Mouse (Mus musculus): ENCODE measurements around the gene Ppp2r3c. TPM values are rescaled to one million over a fixed set of nuclear protein-coding genes. Genes with fewer than 3 reads are reported as not detected.

Gene Ppp2r3c
- polyA plus RNA-seq, 1 experiment: 28.3 TPM

- Histone ChIP-seq H3K9ac (ENCODE audit: low read depth, poor library complexity, severe bottlenecking) (no peak overlapping the region), H3K36me3 (ENCODE audit: control insufficient read depth, insufficient read depth, low read length, poor library complexity, severe bottlenecking) (no peaks in the 10 kb centered on the region; the same call in none of the 2 replicates), H3K9me3 (replicated peaks; ENCODE audit: control insufficient read depth, insufficient read depth, low read length, poor library complexity, severe bottlenecking) (no peaks in the 10 kb centered on the region), H3K27ac (ENCODE audit: insufficient read depth, low read length) (no peak overlapping the region), H3K27me3 (ENCODE audit: control insufficient read depth, insufficient read depth, low read length, poor library complexity, severe bottlenecking) (no peaks in the 10 kb centered on the region), H3K4me1 (ENCODE audit: control insufficient read depth, insufficient read depth, low read length) (peaks cover 4% of the 10 kb centered on the region), H3K4me3 (ENCODE audit: low read depth, low read length) (peak overlapping the region; percentile 10; the same call in 1 of the 2 replicates)
- no peak for TF ChIP-seq POLR2A (IDR thresholded peaks at IDR 0.05; ENCODE audit: insufficient read depth, low read length)
- TF ChIP-seq CTCF (IDR thresholded peaks at IDR 0.05; ENCODE audit: low read depth, low read length): no peak
- TF ChIP-seq EP300 (IDR thresholded peaks at IDR 0.05; ENCODE audit: insufficient read depth, low read depth, low read length): no peak
Observed at GRCm38 (mm10) chr12:55311841-55312240, 9.0 kb upstream of the Ppp2r3c start.

GRCm38 (mm10) chr12:55309501-55309900, 6.7 kb upstream of the Ppp2r3c start:
- Histone ChIP-seq H3K36me3 (ENCODE audit: control insufficient read depth, insufficient read depth, low read length, poor library complexity, severe bottlenecking) (no peaks in the 10 kb centered on the region; the same call in 1 of the 2 replicates), H3K4me1 (ENCODE audit: control insufficient read depth, insufficient read depth, low read length) (peaks cover 4% of the 10 kb centered on the region), H3K27me3 (ENCODE audit: control insufficient read depth, insufficient read depth, low read length, poor library complexity, severe bottlenecking) (no peaks in the 10 kb centered on the region), H3K9me3 (replicated peaks; ENCODE audit: control insufficient read depth, insufficient read depth, low read length, poor library complexity, severe bottlenecking) (no peaks in the 10 kb centered on the region), H3K27ac (ENCODE audit: insufficient read depth, low read length) (no peak overlapping the region), H3K9ac (ENCODE audit: low read depth, poor library complexity, severe bottlenecking) (no peak overlapping the region), H3K4me3 (ENCODE audit: low read depth, low read length) (no peak overlapping the region)
- TF ChIP-seq EP300 (IDR thresholded peaks at IDR 0.05; ENCODE audit: insufficient read depth, low read depth, low read length) (no peak), CTCF (IDR thresholded peaks at IDR 0.05; ENCODE audit: low read depth, low read length) (no peak), POLR2A (IDR thresholded peaks at IDR 0.05; ENCODE audit: insufficient read depth, low read length) (no peak)

DNA sequence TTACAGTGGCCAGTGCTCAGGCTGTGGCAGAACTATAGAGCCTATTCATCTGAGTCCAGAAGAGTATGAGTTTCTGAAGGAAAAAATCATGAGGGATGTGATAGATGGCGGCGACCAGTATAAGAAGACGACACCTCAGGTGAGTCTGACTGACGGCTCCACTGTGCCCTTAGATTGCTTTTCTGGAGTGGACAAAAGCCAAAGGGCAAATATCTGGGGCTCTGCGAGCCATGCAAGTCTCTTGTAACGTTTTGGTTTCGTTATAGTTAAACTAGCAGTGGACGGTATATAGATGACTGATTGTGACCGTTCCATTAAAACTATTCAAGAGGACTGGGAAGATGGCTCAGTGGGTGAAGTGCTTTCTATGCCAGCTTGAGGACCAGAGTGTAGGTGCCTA, 5.9 kb upstream of the Ppp2r3c start:
- Histone ChIP-seq H3K27me3 (ENCODE audit: control insufficient read depth, insufficient read depth, low read length, poor library complexity, severe bottlenecking) (no peaks in the 10 kb centered on the region), H3K36me3 (ENCODE audit: control insufficient read depth, insufficient read depth, low read length, poor library complexity, severe bottlenecking) (no peaks in the 10 kb centered on the region; the same call in 1 of the 2 replicates)

DNA sequence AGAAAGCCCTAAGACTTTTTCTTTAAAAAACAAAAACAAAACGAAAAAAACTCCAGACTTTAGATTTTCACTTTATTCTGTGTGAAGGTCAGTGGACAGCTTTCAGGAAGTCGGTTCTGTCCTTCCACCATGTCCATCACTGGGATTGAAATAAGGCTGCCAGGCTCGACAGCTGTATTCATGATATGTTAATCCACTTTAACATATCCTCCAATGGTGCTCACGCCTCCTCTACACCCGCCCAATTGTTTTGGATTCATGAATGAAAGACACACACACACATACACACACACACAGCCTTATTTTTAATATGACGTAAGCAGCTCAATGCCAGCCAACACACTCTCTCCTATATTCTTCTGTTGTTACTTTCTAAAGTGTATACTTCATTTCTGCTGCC, 4.8 kb upstream of the Ppp2r3c start:
- no peak overlapping the region for H3K4me3 ChIP-seq (ENCODE audit: low read depth, low read length)

More for the DNA sequence above, 5.9 kb upstream of the Ppp2r3c start:
- H3K4me3 ChIP-seq (ENCODE audit: low read depth, low read length): no peak overlapping the region
- peaks cover 4% of the 10 kb centered on the region for H3K4me1 ChIP-seq (ENCODE audit: control insufficient read depth, insufficient read depth, low read length)
- no peak for TF ChIP-seq EP300 (IDR thresholded peaks at IDR 0.05; ENCODE audit: insufficient read depth, low read depth, low read length)
- TF ChIP-seq POLR2A (IDR thresholded peaks at IDR 0.05; ENCODE audit: insufficient read depth, low read length): no peak
- no peak for TF ChIP-seq CTCF (IDR thresholded peaks at IDR 0.05; ENCODE audit: low read depth, low read length)
- no peaks in the 10 kb centered on the region for H3K9me3 ChIP-seq (replicated peaks; ENCODE audit: control insufficient read depth, insufficient read depth, low read length, poor library complexity, severe bottlenecking)
- H3K27ac ChIP-seq (ENCODE audit: insufficient read depth, low read length): no peak overlapping the region
- H3K9ac ChIP-seq (ENCODE audit: low read depth, poor library complexity, severe bottlenecking): no peak overlapping the region

DNA sequence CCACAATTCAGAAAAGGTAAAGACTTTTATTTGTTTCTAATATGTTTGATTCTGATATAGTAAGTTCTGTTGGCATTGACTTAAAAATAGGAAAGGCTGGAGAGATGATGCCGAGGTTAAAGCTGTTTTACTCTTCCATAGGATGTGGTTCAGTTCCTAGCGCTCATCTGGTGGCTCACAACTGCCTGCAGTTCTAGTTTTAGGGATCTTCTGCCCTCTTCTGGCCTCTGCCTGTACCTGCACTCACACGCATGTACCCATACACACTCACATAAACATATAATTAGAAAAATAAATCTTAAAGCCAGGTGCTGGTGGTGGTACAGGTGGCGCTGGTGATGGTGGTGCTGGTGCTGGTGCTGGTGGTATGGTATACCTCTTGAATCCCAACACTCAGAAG, 3.6 kb upstream of the Ppp2r3c start:
- peaks cover 5% of the 10 kb centered on the region for H3K4me1 ChIP-seq (ENCODE audit: control insufficient read depth, insufficient read depth, low read length)
- H3K36me3 ChIP-seq (ENCODE audit: control insufficient read depth, insufficient read depth, low read length, poor library complexity, severe bottlenecking): no peaks in the 10 kb centered on the region; the same call in 1 of the 2 replicates
- H3K27ac ChIP-seq (ENCODE audit: insufficient read depth, low read length): no peak overlapping the region
- no peak overlapping the region for H3K4me3 ChIP-seq (ENCODE audit: low read depth, low read length)
- no peak overlapping the region for H3K9ac ChIP-seq (ENCODE audit: low read depth, poor library complexity, severe bottlenecking)
- no peaks in the 10 kb centered on the region for H3K9me3 ChIP-seq (replicated peaks; ENCODE audit: control insufficient read depth, insufficient read depth, low read length, poor library complexity, severe bottlenecking)
- H3K27me3 ChIP-seq (ENCODE audit: control insufficient read depth, insufficient read depth, low read length, poor library complexity, severe bottlenecking): no peaks in the 10 kb centered on the region
- TF ChIP-seq POLR2A (IDR thresholded peaks at IDR 0.05; ENCODE audit: insufficient read depth, low read length) (no peak), CTCF (IDR thresholded peaks at IDR 0.05; ENCODE audit: low read depth, low read length) (peak; percentile 4)

More for the DNA sequence above, 4.8 kb upstream of the Ppp2r3c start:
- Histone ChIP-seq H3K9me3 (replicated peaks; ENCODE audit: control insufficient read depth, insufficient read depth, low read length, poor library complexity, severe bottlenecking) (no peaks in the 10 kb centered on the region), H3K27me3 (ENCODE audit: control insufficient read depth, insufficient read depth, low read length, poor library complexity, severe bottlenecking) (no peaks in the 10 kb centered on the region), H3K27ac (ENCODE audit: insufficient read depth, low read length) (no peak overlapping the region), H3K9ac (ENCODE audit: low read depth, poor library complexity, severe bottlenecking) (no peak overlapping the region), H3K4me1 (ENCODE audit: control insufficient read depth, insufficient read depth, low read length) (peaks cover 4% of the 10 kb centered on the region), H3K36me3 (ENCODE audit: control insufficient read depth, insufficient read depth, low read length, poor library complexity, severe bottlenecking) (no peaks in the 10 kb centered on the region; the same call in 1 of the 2 replicates)
- no peak for TF ChIP-seq POLR2A (IDR thresholded peaks at IDR 0.05; ENCODE audit: insufficient read depth, low read length)
- TF ChIP-seq CTCF (IDR thresholded peaks at IDR 0.05; ENCODE audit: low read depth, low read length): no peak
- TF ChIP-seq EP300 (IDR thresholded peaks at IDR 0.05; ENCODE audit: insufficient read depth, low read depth, low read length): no peak

DNA sequence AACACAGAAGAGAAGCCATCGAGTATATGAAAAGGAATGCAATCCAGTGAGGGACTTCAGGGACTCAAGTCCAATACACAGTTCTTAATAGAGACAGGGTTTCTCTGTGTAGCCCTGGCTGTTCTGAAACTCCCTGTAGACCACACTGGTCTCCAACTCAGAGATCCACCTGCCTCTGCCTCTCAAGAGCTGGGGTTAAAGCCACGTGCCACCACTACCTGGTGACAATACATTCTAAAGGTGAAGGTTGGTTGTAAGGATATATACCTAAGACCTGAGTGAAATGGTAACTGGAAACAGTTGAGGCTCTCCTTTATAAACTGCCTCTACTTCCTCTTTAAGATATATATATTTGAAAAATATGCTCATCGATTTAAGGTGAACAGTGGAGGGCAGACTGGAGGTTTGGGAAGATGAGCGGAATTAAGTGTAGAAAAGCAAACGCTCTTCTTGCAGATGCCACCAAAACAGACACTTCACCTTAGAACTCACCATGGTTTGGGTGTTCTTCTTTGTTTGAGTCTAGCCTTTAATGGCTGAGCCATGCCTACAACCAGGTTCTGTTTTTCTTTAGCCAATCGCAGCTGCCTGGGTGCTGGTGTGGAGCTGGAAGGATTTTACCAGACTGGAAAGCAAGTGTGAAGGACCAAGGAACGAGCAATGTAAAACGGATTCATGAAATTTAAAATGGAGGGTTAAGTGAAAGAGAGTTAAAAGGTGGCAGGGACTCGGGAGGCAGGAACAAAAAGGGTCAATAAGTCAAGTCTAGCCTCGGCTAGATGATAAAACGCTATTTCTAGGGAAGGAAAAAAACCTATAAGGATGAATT, 1.1 kb downstream of the Ppp2r3c start:
- H3K9ac ChIP-seq (ENCODE audit: low read depth, poor library complexity, severe bottlenecking): peak overlapping the region; percentile 81
- no peak for TF ChIP-seq CTCF (IDR thresholded peaks at IDR 0.05; ENCODE audit: low read depth, low read length)
- no peak for TF ChIP-seq EP300 (IDR thresholded peaks at IDR 0.05; ENCODE audit: insufficient read depth, low read depth, low read length)
- no peak for TF ChIP-seq POLR2A (IDR thresholded peaks at IDR 0.05; ENCODE audit: insufficient read depth, low read length)

More for the DNA sequence above, 1.1 kb downstream of the Ppp2r3c start:
- peak overlapping the region; percentile 93 for H3K4me3 ChIP-seq (ENCODE audit: low read depth, low read length)
- no peaks in the 10 kb centered on the region for H3K27me3 ChIP-seq (ENCODE audit: control insufficient read depth, insufficient read depth, low read length, poor library complexity, severe bottlenecking)
- H3K36me3 ChIP-seq (ENCODE audit: control insufficient read depth, insufficient read depth, low read length, poor library complexity, severe bottlenecking): peaks cover 9% of the 10 kb centered on the region
- H3K9me3 ChIP-seq (replicated peaks; ENCODE audit: control insufficient read depth, insufficient read depth, low read length, poor library complexity, severe bottlenecking): no peaks in the 10 kb centered on the region
- H3K4me1 ChIP-seq (ENCODE audit: control insufficient read depth, insufficient read depth, low read length): peaks cover 2% of the 10 kb centered on the region
- peak overlapping the region; percentile 77 for H3K27ac ChIP-seq (ENCODE audit: insufficient read depth, low read length)

Measured in ES-Bruce4 (cell line).